Mouse (Mus musculus): ENCODE measurements around the gene Ddrgk1. TPM values are rescaled to one million over a fixed set of nuclear protein-coding genes. Genes with fewer than 3 reads are reported as not detected.
"Not testable (repeated sequence)": the region's sequence is repeated elsewhere in the genome, so short reads cannot be mapped to it uniquely, and the experiment has no call there.

The Ddrgk1 gene
- total RNA-seq, 2 experiments from 2014 or later: 70.0 to 74.8 TPM

- intact Hi-C loops (cut with DNase I; ENCODE audit: low total_unique reads): no loop called here
- no peak for DNase-seq
Measured at GRCm38 (mm10) chr2:130655660-130656339, 8.7 kb downstream of the Ddrgk1 start.

GRCm38 (mm10) chr2:130653760-130654159 lies 10.7 kb downstream of the Ddrgk1 start:
- no peak for DNase-seq
- intact Hi-C loops (cut with DNase I; ENCODE audit: low total_unique reads): no loop called here

GRCm38 (mm10) chr2:130653303-130653702 lies 11.2 kb downstream of the Ddrgk1 start:
- intact Hi-C loops (cut with DNase I; ENCODE audit: low total_unique reads): no loop called here
- DNase-seq: no peak

- DNase-seq; intact Hi-C loops (cut with DNase I; ENCODE audit: low total_unique reads): not testable (repeated sequence)
Measured at GRCm38 (mm10) chr2:130649028-130649427, 15.4 kb downstream of the Ddrgk1 start.

- no peak for DNase-seq
- intact Hi-C loops (cut with DNase I; ENCODE audit: low total_unique reads): no loop called here
Measured at GRCm38 (mm10) chr2:130645198-130645597, 19.3 kb downstream of the Ddrgk1 start.

GRCm38 (mm10) chr2:130642684-130643369 lies 21.6 kb downstream of the Ddrgk1 start, which contains the start of gene Lzts3:
Lzts3 (minus strand) TSS chr2:130642803.
- intact Hi-C loops (cut with DNase I; ENCODE audit: low total_unique reads): no loop called here
- DNase-seq: peak; percentile 96

- intact Hi-C loops (cut with DNase I; ENCODE audit: low total_unique reads): no loop called here
- no peak for DNase-seq
Measured at GRCm38 (mm10) chr2:130642197-130642660, 22.2 kb downstream of the Ddrgk1 start.

GRCm38 (mm10) chr2:130641351-130642025 lies 23.0 kb downstream of the Ddrgk1 start:
- intact Hi-C loops (cut with DNase I; ENCODE audit: low total_unique reads): no loop called here

GRCm38 (mm10) chr2:130639276-130639675 lies 25.2 kb downstream of the Ddrgk1 start:
- intact Hi-C loops (cut with DNase I; ENCODE audit: low total_unique reads): no loop called here
- DNase-seq: no peak

More at GRCm38 (mm10) chr2:130641351-130642025, 23.0 kb downstream of the Ddrgk1 start:
- DNase-seq: no peak

GRCm38 (mm10) chr2:130638101-130638611 lies 26.3 kb downstream of the Ddrgk1 start:
- DNase-seq: no peak
- intact Hi-C loops (cut with DNase I; ENCODE audit: low total_unique reads): no loop called here

- intact Hi-C loops (cut with DNase I; ENCODE audit: low total_unique reads): no loop called here
- DNase-seq: no peak
Measured at GRCm38 (mm10) chr2:130635847-130636246, 28.6 kb downstream of the Ddrgk1 start.

- intact Hi-C loops (cut with DNase I; ENCODE audit: low total_unique reads): no loop called here
- DNase-seq: peak; percentile 36
Measured at GRCm38 (mm10) chr2:130634739-130635411, 29.6 kb downstream of the Ddrgk1 start.

GRCm38 (mm10) chr2:130634006-130634738 lies 30.3 kb downstream of the Ddrgk1 start:
- DNase-seq: no peak

GRCm38 (mm10) chr2:130632887-130633675 lies 31.4 kb downstream of the Ddrgk1 start:
- intact Hi-C loops (cut with DNase I; ENCODE audit: low total_unique reads): no loop called here
- no peak for DNase-seq

More at GRCm38 (mm10) chr2:130634006-130634738, 30.3 kb downstream of the Ddrgk1 start:
- intact Hi-C loops (cut with DNase I; ENCODE audit: low total_unique reads): no loop called here

- no peak for DNase-seq
Measured at GRCm38 (mm10) chr2:130632416-130632815, 32.0 kb downstream of the Ddrgk1 start.

GRCm38 (mm10) chr2:130629839-130630203 lies 34.6 kb downstream of the Ddrgk1 start, which contains the start of the genes Fastkd5 and Ubox5:
Fastkd5 (minus strand) TSS chr2:130630027.
Ubox5 (minus strand) TSS chr2:130630038.
- DNase-seq: peak; percentile 90
- intact Hi-C loops (cut with DNase I; ENCODE audit: low total_unique reads): no loop called here

More at GRCm38 (mm10) chr2:130632416-130632815, 32.0 kb downstream of the Ddrgk1 start:
- intact Hi-C loops (cut with DNase I; ENCODE audit: low total_unique reads): no loop called here

GRCm38 (mm10) chr2:130629080-130629838 lies 35.2 kb downstream of the Ddrgk1 start:
- intact Hi-C loops (cut with DNase I; ENCODE audit: low total_unique reads): no loop called here
- DNase-seq: no peak
